Comparison of ENCODE assay signal across 8 mouse cellular contexts in genomic region chr4:108458201-108458741, GRCm38 (mm10). TPM values are rescaled to one million over a fixed set of nuclear protein-coding genes. Genes with fewer than 3 reads are reported as not detected.
DNase-seq lines count a peak whose midpoint lies in the region; ATAC-seq and TF ChIP-seq lines count a peak whose summit lies in the region.

No protein-coding gene starts in this region.

- ATAC-seq in intestine, embryonic 14.5 days (replicated peaks; ENCODE audit: low FRiP score, low TSS enrichment, low read depth), result no peak
- ATAC-seq in midbrain, postnatal 0 days (ENCODE audit: low FRiP score), result no peak

- peak; percentile 12 for DNase-seq in spleen, adult 12 weeks (ENCODE audit: low spot score)
- no peak for DNase-seq in spleen, postnatal 14 days (ENCODE audit: low spot score in 2 of 2)
- DNase-seq in embryo, embryonic 9.5 days (ENCODE audit: extremely low spot score), result peak; percentile 34
- DNase-seq in intestine, embryonic 14.5 days (ENCODE audit: low spot score), result peak; percentile 56
- peak; percentile 5 for DNase-seq in midbrain, postnatal 0 days (ENCODE audit: low spot score)
- DNase-seq in gastrocnemius, postnatal 25 days, result no peak
- DNase-seq in adrenal gland, postnatal 4 days (ENCODE audit: low spot score in 2 of 2), result no peak
- DNase-seq in kidney, adult 18-20 months, result no peak

- peak overlapping the region; percentile 75 for H3K4me2 ChIP-seq in intestine, embryonic 14.5 days (ENCODE audit: low read length)
- H3K4me2 ChIP-seq in midbrain, postnatal 0 days (ENCODE audit: low read depth, low read length, poor library complexity, severe bottlenecking), result peak overlapping the region; percentile 77

- H3K27me3 ChIP-seq in intestine, embryonic 14.5 days (replicated peaks; ENCODE audit: control insufficient read depth, insufficient read depth, low read length), result no peaks in the 10 kb centered on the region
- H3K27me3 ChIP-seq in midbrain, postnatal 0 days (ENCODE audit: insufficient read depth, low read length), result no peaks in the 10 kb centered on the region

- 16% methylated on average over 5 of the region's 5 CpGs for WGBS in intestine, embryonic 14.5 days
- WGBS in midbrain, postnatal 0 days, result 30% methylated on average over 5 of the region's 5 CpGs

- H3K9ac ChIP-seq in intestine, embryonic 14.5 days (ENCODE audit: low read length), result peak overlapping the region; percentile 96
- peak overlapping the region; percentile 93; the same call in 1 of the 2 replicates for H3K9ac ChIP-seq in midbrain, postnatal 0 days (replicated peaks; ENCODE audit: low read length, poor library complexity, severe bottlenecking)

- 0 out of 2 replicates have a peak, but pooled peaks cover 6% of the 10 kb centered on the region for H3K36me3 ChIP-seq in intestine, embryonic 14.5 days (ENCODE audit: control insufficient read depth, insufficient read depth, low read length)
- H3K36me3 ChIP-seq in midbrain, postnatal 0 days (ENCODE audit: insufficient read depth, low read length), result no peaks in the 10 kb centered on the region

- H3K9me3 ChIP-seq in intestine, embryonic 14.5 days (ENCODE audit: control insufficient read depth, low read length), result no peaks in the 10 kb centered on the region
- H3K9me3 ChIP-seq in midbrain, postnatal 0 days (ENCODE audit: low read length), result no peaks in the 10 kb centered on the region

- H3K4me3 ChIP-seq in intestine, embryonic 14.5 days (ENCODE audit: low read depth, low read length), result peak overlapping the region; percentile 86
- H3K4me3 ChIP-seq in midbrain, postnatal 0 days (ENCODE audit: low read depth, low read length), result peak overlapping the region; percentile 98

- no peak for TF ChIP-seq CTCF in midbrain, postnatal 0 days (IDR thresholded peaks at IDR 0.05)

- H3K27ac ChIP-seq in intestine, embryonic 14.5 days (ENCODE audit: low read depth), result peak overlapping the region; percentile 97; the same call in 1 of the 2 replicates
- peak overlapping the region; percentile 97 for H3K27ac ChIP-seq in midbrain, postnatal 0 days (ENCODE audit: low read depth, low read length)

- peaks cover 9% of the 10 kb centered on the region for H3K4me1 ChIP-seq in intestine, embryonic 14.5 days (replicated peaks; ENCODE audit: control insufficient read depth, insufficient read depth, low read length)
- peaks cover 4% of the 10 kb centered on the region; the same call in 1 of the 2 replicates for H3K4me1 ChIP-seq in midbrain, postnatal 0 days (ENCODE audit: insufficient read depth, low read length)

RNA-seq across cellular contexts. Expression of gene Tut4, which starts 1.0 kb away (rescaled TPM):
- 54.7 and 67.5 TPM in 2 replicates for polyA plus RNA-seq in intestine, embryonic 14.5 days (2014; fragmentation: Nextera tagmentation; extraction: Ambion mirVana)
- total RNA-seq in midbrain, postnatal 0 days (2014; rRNA removed), result 52.2 and 96.4 TPM in 2 replicates
- polyA plus RNA-seq in midbrain, postnatal 0 days (2015; fragmentation: Nextera tagmentation; extraction: Ambion mirVana), result 36.4 and 45.7 TPM in 2 replicates
- total RNA-seq in gastrocnemius, postnatal 25 days (2021), result 10 to 100 TPM; 10.8 to 14.8 TPM
- 10 to 100 TPM; 79.9 to 82.3 TPM for total RNA-seq in adrenal gland, postnatal 4 days (2021)

RNA-seq across cellular contexts. Expression of gene Gpx7, which starts 51.5 kb away (rescaled TPM):
- polyA plus RNA-seq in intestine, embryonic 14.5 days (2014; fragmentation: Nextera tagmentation; extraction: Ambion mirVana), result 40.0 and 46.4 TPM in 2 replicates
- 27.7 and 52.2 TPM in 2 replicates for total RNA-seq in midbrain, postnatal 0 days (2014; rRNA removed)
- 35.1 and 37.5 TPM in 2 replicates for polyA plus RNA-seq in midbrain, postnatal 0 days (2015; fragmentation: Nextera tagmentation; extraction: Ambion mirVana)
- total RNA-seq in gastrocnemius, postnatal 25 days (2021), result 1 to 10 TPM; 7.0 to 7.9 TPM
- 10 to 100 TPM; 25.0 to 31.1 TPM for total RNA-seq in adrenal gland, postnatal 4 days (2021)

Comparison
In these comparisons a context has a peak if more than half of its experiments do, and no peak if none do; other contexts are left out.
1. DNase-seq: peak in spleen, adult 12 weeks (single experiment), embryo, embryonic 9.5 days (single experiment), intestine, embryonic 14.5 days (single experiment) and midbrain, postnatal 0 days (single experiment); none in spleen, postnatal 14 days (0 of 2), gastrocnemius, postnatal 25 days (single experiment), adrenal gland, postnatal 4 days (0 of 2) and kidney, adult 18-20 months (single experiment).